Mouse (Mus musculus) heart, embryonic 16.5 days (tissue): ENCODE results near the gene Tnxb. TPM values are rescaled to one million over a fixed set of nuclear protein-coding genes. Genes with fewer than 3 reads are reported as not detected.

Experiments
- ATAC-seq: fragments of 200-750 bp; cut with Nextera tagmentation; replicated peaks from 2 replicates; pipeline ENCODE4 v1.8.0; 2017; ENCODE audit warnings: moderate number of reproducible peaks; ENCODE audit not compliant: insufficient read depth, low FRiP score; ENCODE audit errors: extremely low read depth
- H3K27ac ChIP-seq: fragments of 300-500 bp; sonication (generic); 2 replicates; pipeline ENCODE4 v1.5.1; 2014; ENCODE audit warnings: mild to moderate bottlenecking, low read length, control low read depth, moderate library complexity
- H3K27me3 ChIP-seq: fragments of 300-500 bp; sonication (generic); 2 replicates; pipeline ENCODE4 v1.6.1; 2014; ENCODE audit warnings: low read length, mixed read lengths; ENCODE audit not compliant: control insufficient read depth, insufficient read depth
- H3K36me3 ChIP-seq: fragments of 300-500 bp; sonication (generic); 2 replicates; pipeline ENCODE4 v1.6.1; 2014; ENCODE audit not compliant: control insufficient read depth, insufficient read depth
- H3K4me1 ChIP-seq: fragments of 300-500 bp; sonication (generic); 2 replicates; pipeline ENCODE4 v1.6.1; 2014; ENCODE audit warnings: low read length, mixed read lengths; ENCODE audit not compliant: control insufficient read depth, insufficient read depth
- H3K4me2 ChIP-seq: fragments of 300-500 bp; sonication (generic); 2 replicates; pipeline ENCODE4 v1.6.1; 2014; ENCODE audit warnings: low read depth, mild to moderate bottlenecking, control low read depth, low read length
- H3K4me3 ChIP-seq: fragments of 300-500 bp; sonication (generic); 2 replicates; pipeline ENCODE4 v1.5.1; 2014; ENCODE audit warnings: mild to moderate bottlenecking, control low read depth, low read length
- H3K9ac ChIP-seq: fragments of 300-500 bp; sonication (generic); 2 replicates; pipeline ENCODE4 v1.6.1; 2014; ENCODE audit warnings: low read length, control low read depth
- H3K9me3 ChIP-seq: fragments of 300-500 bp; sonication (generic); replicated peaks from 2 replicates; pipeline ENCODE4 v1.6.1; 2016; ENCODE audit warnings: low read length; ENCODE audit not compliant: control insufficient read depth
- WGBS: fragments of 180-500 bp; shearing (Covaris S2); extraction: QIAGEN DNeasy Blood & Tissue Kit; methylation state at CpG from one replicate; pipeline ENCODE4 v1.1.7; 2014; 5-methylcytosine and 5-hydroxymethylcytosine counted together
- polyA plus RNA-seq: library from polyadenylated mRNA; unstranded; fragments of >200 nt; fragmentation: Nextera tagmentation; extraction: Ambion mirVana; gene quantifications from 2 replicates; pipeline ENCODE4 v1.2.1, GENCODE M21; 2015

The Tnxb gene
- 2.5 and 2.8 TPM in 2 replicates for polyA plus RNA-seq

GRCm38 (mm10) chr17:34670235-34670634, at the start of gene Tnxb:
TSS of gene Tnxb (plus strand) at chr17:34670535.
- Histone ChIP-seq H3K4me1 (peaks cover 10% of the 10 kb centered on the region), H3K36me3 (no peaks in the 10 kb centered on the region), H3K27me3 (peaks cover 55% of the 10 kb centered on the region), H3K4me3 (peak within 1 kb of the TSS; percentile 41), H3K4me2 (peak within 1 kb of the TSS; percentile 60), H3K9me3 (no peaks in the 10 kb centered on the region), H3K9ac (no peak within 1 kb of the TSS), H3K27ac (no peak within 1 kb of the TSS)
- 55% methylated on average over 7 of the region's 7 CpGs for WGBS
- no peak for ATAC-seq

- Histone ChIP-seq H3K4me2 (no peak overlapping the region), H3K9ac (no peak overlapping the region), H3K9me3 (no peaks in the 10 kb centered on the region), H3K27ac (no peak overlapping the region), H3K27me3 (no peaks in the 10 kb centered on the region), H3K4me3 (no peak overlapping the region), H3K4me1 (peaks cover under 1% of the 10 kb centered on the region), H3K36me3 (peaks cover 23% of the 10 kb centered on the region)
- 87% methylated on average over 8 of the region's 8 CpGs for WGBS
- no peak for ATAC-seq
Measured at GRCm38 (mm10) chr17:34621006-34621405, 49.3 kb upstream of the Tnxb start.

DNA sequence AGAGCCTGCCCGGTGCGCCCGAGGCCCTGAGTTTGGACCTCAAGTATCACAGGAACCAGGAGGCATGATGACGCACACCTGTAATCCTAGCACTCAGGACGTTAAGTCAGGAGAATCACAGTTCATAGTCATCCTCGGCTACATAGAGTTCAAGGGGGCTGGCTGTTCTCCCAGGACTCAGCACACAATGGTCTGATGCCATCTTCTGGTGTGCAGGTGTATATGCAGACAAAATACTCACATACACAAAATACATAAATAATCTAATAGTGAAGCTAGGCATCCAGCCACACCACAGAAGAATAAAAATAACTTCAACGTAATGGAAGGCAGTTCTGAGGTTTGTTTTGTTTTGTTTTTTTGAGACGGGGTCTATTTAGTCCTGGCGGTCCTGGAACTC, 47.2 kb upstream of the Tnxb start:
- Histone ChIP-seq H3K27me3 (no peaks in the 10 kb centered on the region), H3K4me1 (peaks cover 9% of the 10 kb centered on the region), H3K4me3 (no peak overlapping the region), H3K4me2 (no peak overlapping the region), H3K9me3 (no peaks in the 10 kb centered on the region), H3K36me3 (peaks cover 18% of the 10 kb centered on the region), H3K9ac (no peak overlapping the region), H3K27ac (no peak overlapping the region)
- 84% methylated on average over 9 of the region's 9 CpGs for WGBS
- ATAC-seq, result no peak

DNA sequence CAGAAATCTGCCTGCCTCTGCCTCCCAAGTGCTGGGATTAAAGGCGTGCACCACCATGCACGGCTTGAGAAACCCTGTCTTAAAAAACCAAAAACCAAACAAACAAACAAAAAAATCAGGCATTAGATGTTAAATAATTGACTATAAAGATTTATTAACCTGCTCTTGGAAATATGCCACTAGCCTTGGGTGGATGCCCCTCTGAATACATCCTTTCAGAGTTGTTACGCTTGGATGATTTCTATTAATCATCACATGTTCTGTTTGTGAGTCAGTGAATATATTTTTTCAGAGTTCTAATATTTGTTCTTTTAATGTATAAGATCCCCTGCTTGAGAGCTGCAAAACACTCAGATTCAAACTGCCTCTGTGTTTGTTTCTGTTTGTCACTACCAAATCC, 45.4 kb upstream of the Tnxb start:
- H3K27me3 ChIP-seq, result peaks cover 3% of the 10 kb centered on the region
- WGBS, result 91% methylated on average over 3 of the region's 3 CpGs
- no peak overlapping the region for H3K4me2 ChIP-seq
- H3K27ac ChIP-seq, result no peak overlapping the region
- peaks cover 21% of the 10 kb centered on the region for H3K4me1 ChIP-seq
- no peak overlapping the region for H3K9ac ChIP-seq
- peaks cover 14% of the 10 kb centered on the region for H3K36me3 ChIP-seq
- no peaks in the 10 kb centered on the region for H3K9me3 ChIP-seq
- H3K4me3 ChIP-seq, result no peak overlapping the region
- ATAC-seq, result no peak

DNA sequence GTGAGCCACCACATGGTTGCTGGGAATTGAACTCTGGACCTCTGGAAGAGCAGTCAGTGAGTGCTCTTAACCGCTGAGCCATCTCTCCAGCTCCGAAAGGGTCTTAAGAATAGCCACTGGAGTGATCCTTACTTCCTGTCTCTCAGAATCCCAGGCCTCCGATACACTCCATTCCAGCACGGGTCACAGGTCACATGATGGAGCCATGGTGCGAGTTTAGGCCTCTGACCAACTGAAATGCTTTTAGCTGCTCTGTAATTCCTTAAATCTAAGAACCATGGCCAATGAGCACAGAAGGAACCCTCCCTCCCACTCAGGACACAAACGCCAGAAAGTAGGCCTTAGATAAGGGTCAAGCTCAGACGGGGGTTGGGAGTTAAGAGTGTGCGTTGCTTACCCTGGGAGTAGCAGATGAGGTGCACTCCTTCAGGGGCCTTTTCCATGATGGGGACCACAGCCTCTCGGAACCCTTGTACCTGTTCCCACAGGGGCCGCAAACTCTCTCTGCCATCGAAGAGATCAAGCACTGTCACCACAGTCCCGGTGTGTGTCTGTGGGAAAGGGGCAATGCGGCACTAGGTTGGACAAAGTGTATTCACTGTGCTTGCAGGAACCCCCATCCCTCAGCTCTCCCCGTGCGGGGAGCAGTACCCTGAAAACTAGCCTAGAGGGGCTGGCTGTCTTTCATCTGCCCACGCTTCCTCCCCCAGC, 44.1 kb upstream of the Tnxb start:
- ATAC-seq, result no peak
- H3K9ac ChIP-seq, result peak overlapping the region; percentile 84
- peaks cover 15% of the 10 kb centered on the region for H3K27me3 ChIP-seq
- WGBS, result 49% methylated on average over 16 of the region's 16 CpGs
- H3K9me3 ChIP-seq, result no peaks in the 10 kb centered on the region
- peaks cover 12% of the 10 kb centered on the region for H3K36me3 ChIP-seq
- peak overlapping the region; percentile 78 for H3K4me2 ChIP-seq
- peak overlapping the region; percentile 96 for H3K27ac ChIP-seq
- H3K4me1 ChIP-seq, result peaks cover 26% of the 10 kb centered on the region
- peak overlapping the region; percentile 83 for H3K4me3 ChIP-seq

DNA sequence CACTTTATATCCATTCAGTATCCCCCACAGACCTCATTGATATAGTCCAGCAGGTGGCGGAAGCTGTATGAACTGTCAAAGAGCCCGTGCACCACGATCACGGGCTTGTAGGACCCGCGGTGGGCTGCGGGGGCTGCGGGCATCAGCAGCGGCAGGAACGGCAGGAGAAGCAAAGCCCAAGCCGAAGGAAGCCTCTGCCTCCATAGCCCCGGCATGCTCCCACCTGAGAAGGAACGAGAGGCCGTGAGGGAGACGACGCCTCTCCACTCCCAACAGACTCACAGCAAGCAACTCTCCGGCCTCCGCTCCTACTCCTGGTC, 43.6 kb upstream of the Tnxb start:
- peaks cover 20% of the 10 kb centered on the region for H3K27me3 ChIP-seq
- H3K4me2 ChIP-seq, result peak overlapping the region; percentile 78
- H3K27ac ChIP-seq, result peak overlapping the region; percentile 96
- H3K4me1 ChIP-seq, result peaks cover 26% of the 10 kb centered on the region
- H3K4me3 ChIP-seq, result peak overlapping the region; percentile 83
- H3K36me3 ChIP-seq, result peaks cover 9% of the 10 kb centered on the region
- peak overlapping the region; percentile 84 for H3K9ac ChIP-seq
- H3K9me3 ChIP-seq, result no peaks in the 10 kb centered on the region
- under 1% methylated on average over 18 of the region's 18 CpGs for WGBS
- ATAC-seq, result 0 out of 2 replicates have a peak, but pooled peaks have one; percentile 15

DNA sequence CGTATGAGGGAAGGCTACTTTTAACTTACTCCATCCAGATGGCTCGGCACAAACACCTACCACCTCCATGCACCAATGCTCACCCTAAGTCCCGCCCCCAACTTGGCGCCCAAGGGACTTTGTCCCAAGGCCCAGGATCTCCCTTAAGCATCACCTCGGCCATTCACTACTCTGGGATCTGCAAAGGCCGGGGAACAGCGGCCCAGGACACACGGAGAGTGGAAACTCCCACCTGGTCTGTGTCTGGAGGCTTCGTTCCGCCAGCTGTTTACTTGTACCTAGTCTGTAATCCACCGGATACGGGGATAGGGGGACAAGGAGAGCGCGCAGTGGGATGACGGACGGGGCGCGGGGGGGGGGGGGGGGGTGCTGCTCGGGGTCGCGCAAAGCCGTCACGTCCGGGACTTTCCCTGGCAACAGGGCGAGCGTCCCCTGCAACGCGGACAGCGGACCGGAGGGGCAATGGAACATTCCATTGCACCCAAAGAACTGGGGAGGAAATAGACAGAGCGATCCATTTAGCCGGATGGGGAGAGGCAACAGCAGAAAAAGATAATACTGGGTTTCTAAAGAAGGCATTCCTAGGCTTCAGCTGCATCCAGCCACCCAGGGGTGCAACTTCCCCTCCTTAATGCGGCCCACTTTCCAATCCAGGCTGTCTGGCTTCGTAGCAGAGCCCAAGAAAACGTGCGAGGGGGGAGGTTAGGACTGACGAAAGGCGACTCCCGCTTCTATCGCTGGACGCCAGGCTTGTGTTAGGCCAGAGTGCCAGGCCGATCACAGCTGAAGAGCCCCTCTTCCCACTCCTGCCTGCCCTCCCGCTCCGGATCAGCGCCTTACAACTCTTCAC, 43.0 kb upstream of the Tnxb start:
- H3K4me2 ChIP-seq, result peak overlapping the region; percentile 78
- H3K27ac ChIP-seq, result peak overlapping the region; percentile 96
- H3K27me3 ChIP-seq, result peaks cover 22% of the 10 kb centered on the region
- ATAC-seq, result peak; percentile 82
- H3K9ac ChIP-seq, result peak overlapping the region; percentile 84
- H3K36me3 ChIP-seq, result peaks cover 7% of the 10 kb centered on the region
- peaks cover 28% of the 10 kb centered on the region for H3K4me1 ChIP-seq
- peak overlapping the region; percentile 83 for H3K4me3 ChIP-seq
- no peaks in the 10 kb centered on the region for H3K9me3 ChIP-seq
- WGBS, result under 1% methylated on average over 42 of the region's 45 CpGs

- 4% methylated on average over 29 of the region's 29 CpGs for WGBS
- Histone ChIP-seq H3K4me2 (peak within 1 kb of the TSS; percentile 78), H3K4me1 (peaks cover 28% of the 10 kb centered on the region), H3K9me3 (no peaks in the 10 kb centered on the region), H3K9ac (peak within 1 kb of the TSS; percentile 84), H3K27me3 (peaks cover 25% of the 10 kb centered on the region), H3K27ac (peak within 1 kb of the TSS; percentile 96), H3K4me3 (peak within 1 kb of the TSS; percentile 83), H3K36me3 (peaks cover under 1% of the 10 kb centered on the region; the same call in 1 of the 2 replicates)
- ATAC-seq, result peak; percentile 11; the same call in 1 of the 2 replicates
Measured at GRCm38 (mm10) chr17:34627943-34628643, 42.2 kb upstream of the Tnxb start, which contains the start of gene Ppt2. TSS of gene Ppt2 (minus strand) at chr17:34628510.
